Mouse (Mus musculus) right cerebral cortex, postnatal 10 days (tissue): Measurements from ENCODE around the gene Ccdc14.
A peak's percentile ranks its signal among the peaks of the same experiment; 100 is the strongest.
"Not testable (repeated sequence)": the region's sequence is repeated elsewhere in the genome, so short reads cannot be mapped to it uniquely, and the experiment has no call there.

Experiments
- DNase-seq, 2 experiments: peaks; one replicate each; pipeline ENCODE4 v3.0.0; 2021; ENCODE audit warnings: low spot score in 2 of 2

Gene Ccdc14

DNA sequence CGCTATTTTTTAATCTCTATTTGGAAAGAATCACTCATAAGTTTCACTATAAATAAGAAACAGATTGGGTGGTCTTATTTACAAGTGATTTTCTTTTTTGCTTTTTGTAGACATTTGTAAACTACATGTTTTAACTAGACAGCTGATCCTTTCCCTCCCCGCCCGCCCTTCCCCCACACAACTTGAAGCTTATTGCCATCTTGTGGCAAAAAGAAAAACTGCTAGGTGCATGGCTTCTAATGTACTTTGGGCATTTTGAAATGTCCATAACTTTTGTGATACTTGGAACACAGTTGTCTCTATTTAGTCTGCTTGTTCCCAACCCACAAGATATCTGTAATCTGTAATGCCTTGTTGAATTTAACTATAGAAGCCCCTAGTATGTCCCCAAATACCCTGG lies 21.1 kb downstream of the Ccdc14 start:
- DNase-seq, result no peak

DNA sequence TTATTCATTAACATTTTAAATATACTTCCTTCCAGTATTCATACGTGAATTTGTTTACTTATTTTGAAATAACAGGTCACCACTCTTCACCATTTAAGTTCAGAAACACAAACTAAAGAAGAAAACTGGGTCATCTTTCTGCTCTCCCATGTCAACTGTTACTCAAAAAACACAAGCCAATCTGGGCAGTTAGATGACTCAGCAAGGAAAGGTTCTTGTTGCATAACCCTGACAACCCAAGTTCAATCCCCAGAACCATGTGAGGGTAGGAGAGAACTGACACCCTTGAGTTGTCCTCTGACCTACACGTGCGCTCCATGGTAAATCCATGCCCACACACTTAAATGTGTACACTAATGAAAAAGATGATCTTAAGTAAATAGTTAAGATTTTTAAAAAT lies 34.7 kb downstream of the Ccdc14 start:
- DNase-seq, result no peak

DNA sequence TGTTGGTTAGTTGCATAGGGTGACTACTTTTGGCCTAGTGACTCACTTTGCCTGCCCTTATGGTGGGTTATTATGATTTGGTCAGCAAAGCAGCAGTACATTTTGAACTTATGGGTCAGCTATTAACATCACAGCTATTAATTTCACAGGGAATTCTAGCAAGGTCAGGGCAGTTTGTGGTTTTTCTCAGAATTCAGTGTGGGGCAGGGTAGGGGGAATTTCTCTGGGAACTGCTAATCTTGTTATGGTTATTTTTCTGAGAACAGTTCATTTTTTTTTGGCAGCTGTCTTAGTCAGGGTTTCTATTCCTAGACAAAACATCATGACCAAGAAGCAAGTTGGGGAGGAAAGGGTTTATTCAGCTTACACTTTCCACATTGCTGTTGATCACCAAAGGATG lies 38.2 kb downstream of the Ccdc14 start:
- not testable (repeated sequence) for DNase-seq

DNA sequence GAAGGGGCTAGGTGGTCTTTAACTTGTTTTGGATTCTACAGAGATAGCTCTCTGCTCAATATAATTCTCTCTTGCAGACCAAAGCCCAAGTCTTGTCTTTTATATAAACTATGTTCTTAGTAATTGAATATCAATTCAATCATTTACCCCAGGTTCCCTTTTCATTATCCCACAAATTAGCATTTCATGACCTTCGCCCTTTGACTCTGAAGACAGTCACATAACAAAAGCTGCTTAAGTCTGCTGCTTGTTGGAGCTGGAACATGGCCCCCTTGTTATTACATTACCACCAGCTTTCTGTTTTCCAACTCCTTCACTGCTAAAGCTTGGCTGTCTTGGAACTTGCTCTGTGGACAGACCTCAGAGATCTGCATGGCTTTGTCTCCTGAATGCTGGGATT lies 39.0 kb downstream of the Ccdc14 start:
- DNase-seq, result no peak

DNA sequence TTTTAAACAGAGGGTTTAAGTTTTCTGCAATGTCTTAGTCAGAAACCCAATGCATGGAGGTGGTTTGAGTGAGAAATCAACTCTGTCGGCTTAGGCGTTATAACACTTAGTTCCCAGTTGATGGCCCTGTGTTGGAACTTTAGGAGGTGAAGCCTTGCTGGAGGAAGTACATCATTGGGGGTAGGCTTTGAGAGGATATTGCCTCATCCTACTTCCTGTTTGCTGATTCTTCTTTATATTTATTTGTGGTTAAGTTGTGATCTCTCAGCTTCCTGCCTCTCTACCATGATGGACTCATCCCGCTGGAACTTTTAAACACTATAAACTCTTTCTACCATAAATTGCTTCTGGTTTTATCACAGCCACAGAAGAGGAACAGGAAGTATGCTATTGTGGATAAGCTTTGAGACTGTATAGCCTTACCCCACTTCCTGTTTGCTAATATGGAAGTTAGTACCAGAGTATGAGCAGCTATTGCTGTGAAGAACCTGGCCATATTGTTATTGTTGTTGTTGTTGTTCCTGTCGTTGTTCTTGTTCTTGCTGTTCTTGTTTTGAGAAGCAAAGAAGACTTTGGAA lies 48.3 kb downstream of the Ccdc14 start:
- no peak for DNase-seq

DNA sequence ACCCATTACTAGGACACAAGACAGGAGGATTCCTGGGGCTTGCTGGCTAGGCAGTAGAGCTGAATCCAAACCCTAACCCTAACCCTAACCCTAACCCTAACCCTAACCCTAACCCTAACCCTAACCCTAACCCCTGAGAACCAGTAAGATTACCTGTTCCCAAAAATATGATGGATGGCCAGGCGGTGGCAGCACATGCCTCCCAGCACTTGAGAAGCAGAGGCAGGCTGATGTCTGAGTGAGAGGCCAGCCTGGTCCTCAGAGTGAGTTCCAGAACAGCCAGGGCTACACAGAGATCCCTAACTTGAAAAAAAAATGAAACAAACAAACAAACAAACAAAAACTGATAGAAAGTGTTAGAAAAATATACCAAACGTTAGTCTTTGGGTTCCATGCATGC lies 52.5 kb downstream of the Ccdc14 start:
- DNase-seq, result no peak

DNA sequence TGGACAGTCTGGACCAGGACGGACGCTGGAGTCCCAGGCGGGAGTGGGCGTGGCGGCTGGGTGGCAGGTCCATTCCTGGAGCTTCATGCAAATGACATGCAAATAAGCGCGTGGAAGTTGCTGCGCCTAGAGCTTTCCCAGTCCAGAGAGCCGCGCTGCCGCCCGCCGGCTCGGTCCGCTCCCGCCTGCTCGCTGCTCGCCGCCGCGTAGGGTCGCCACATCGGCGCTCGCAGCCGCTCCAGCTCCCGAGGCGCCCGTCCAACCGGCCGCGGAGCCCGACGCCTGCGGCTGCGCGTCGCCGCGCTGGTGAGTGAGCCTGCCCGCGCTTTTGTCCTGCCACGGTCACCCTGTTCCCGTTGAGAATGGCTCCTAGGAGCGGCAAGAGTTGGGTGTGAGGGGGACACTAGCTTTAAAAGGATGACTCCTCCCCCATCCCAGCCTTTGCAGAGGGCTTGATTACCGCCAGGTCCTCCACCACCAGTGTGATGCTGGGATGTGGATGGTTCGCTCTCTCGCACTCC lies 54.7 kb downstream of the Ccdc14 start, which contains the start of gene Mylk:
Gene Mylk (plus strand): TSS at position 146 of the 521 bp plus-strand sequence.
- peak; percentile 76 to 79 for DNase-seq

DNA sequence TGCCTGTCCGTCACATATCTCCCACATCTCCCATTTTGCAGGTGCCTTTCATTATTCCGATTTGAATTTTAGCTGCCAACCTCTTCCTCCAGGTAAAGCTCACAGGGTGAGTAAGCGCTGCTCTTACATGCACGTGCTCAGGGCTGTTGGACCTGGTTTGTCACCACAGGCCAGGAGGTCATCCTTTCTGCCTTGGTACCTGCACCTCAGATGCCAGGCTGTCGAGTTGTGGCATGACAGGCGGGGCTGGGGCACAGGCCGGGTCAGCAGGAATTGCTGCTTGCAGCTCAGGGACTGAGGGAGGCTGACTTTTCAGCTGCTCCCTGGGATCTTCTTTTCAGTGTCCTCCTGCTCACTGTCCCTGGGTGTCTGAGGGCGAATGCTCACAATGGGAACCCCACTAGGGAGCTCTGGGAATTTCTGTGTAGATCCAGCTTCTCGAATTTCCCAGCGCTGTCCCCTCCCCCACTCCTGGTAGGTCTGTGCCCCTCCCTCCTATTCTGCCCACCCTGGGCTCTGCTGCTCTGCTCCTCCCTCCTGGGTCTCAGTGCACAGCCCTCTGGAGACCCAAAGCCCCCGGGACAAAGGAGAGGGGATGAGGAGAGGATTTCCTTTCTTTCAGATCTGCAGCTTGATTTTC lies 57.8 kb downstream of the Ccdc14 start:
- DNase-seq, result no peak

DNA sequence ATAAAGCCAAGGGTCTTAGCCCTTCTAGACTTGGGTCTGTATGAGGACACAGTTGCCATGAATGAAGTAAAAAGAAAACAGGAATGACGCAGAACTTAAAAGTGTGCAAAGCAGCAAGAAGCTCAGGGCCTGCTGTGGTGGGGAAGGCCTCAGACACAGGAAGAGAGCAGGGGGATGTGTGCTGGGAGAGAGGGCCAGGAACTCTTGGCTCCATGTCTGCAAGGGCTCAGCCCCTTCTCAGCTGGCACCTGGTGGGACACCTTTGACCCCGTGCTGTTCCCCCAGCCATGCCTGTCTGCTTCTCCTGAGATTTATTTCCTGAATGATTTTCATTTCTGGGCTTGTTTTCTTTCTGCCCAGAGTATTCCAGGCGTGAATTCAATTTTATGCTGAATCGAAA lies 59.1 kb downstream of the Ccdc14 start:
- DNase-seq, result no peak

DNA sequence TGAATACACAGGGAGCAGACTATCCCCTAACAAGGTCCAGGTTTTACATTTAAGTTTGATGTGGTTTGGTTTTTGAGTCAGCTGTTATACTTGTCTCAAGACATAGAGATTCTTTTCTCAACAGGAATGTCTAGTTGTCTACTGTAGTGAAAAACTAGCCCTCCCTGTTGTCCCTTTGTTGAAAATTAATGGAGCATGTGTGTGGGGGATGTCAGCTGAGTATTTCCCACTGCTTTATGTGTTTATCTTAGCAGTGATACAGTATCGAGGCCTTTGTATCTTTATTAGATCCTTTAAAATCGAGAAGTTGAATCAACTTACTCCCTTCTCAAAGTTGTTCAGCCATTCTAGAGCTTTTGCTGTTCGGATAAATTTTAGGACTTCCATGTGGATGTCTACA lies 61.6 kb downstream of the Ccdc14 start:
- no peak for DNase-seq

DNA sequence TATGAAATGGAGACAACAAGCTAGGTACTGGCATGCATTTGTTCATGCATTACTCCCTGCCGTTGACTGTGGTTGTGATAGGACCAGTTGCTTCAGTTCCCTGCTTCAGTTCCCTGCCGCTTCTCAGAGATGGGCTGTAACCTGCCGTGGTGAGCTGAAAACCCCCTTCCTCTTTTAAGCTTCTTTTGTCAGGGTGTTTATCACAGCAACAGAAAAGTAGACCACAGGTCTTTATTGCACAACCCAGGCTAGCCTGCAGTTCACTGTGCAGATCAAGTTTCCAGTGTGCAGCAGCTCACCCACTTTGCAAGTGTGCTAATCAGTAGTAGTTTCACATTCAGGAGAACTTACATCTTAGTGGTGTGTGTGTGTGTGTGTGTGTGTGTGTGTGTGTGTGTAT lies 62.6 kb downstream of the Ccdc14 start:
- DNase-seq, result no peak

DNA sequence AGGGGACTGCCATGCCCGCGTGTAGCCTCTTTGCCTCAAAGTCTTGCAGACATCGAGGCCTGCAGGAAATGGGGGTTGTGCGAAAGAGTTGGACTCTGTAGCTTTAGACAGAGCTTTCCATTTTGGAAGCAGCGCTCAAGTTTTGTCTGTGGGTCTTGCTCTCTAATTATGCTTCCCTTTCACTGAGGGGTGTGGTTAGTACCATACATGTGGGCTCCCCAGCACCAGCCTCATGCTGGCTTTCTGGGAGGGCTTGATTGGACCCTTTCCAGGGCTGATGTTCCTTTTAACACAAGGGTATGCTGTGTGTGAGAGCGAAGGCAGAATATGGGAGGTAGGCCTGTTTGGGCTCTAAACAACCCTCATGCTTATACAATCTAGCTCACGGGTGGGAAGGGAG lies 66.6 kb downstream of the Ccdc14 start:
- DNase-seq, result no peak

DNA sequence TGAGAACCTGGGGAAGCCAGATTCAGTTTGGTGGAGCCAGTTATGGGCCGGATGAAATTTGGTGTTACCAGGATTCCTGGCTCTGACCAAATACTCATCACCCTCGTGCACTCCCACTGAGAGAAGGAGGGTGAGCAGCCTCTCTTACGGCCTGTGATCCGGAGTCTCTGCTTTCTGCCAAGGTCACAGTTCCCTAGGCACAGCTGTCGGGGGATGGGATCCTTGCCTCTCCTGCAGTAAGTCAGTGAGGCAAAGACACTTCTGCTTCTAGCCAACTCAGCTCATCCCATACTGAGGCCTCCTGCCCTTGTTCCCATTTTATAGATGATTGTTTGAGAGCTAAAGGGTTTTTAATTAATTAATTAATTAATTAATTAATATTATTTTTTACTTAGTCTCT lies 67.8 kb downstream of the Ccdc14 start:
- no peak for DNase-seq

DNA sequence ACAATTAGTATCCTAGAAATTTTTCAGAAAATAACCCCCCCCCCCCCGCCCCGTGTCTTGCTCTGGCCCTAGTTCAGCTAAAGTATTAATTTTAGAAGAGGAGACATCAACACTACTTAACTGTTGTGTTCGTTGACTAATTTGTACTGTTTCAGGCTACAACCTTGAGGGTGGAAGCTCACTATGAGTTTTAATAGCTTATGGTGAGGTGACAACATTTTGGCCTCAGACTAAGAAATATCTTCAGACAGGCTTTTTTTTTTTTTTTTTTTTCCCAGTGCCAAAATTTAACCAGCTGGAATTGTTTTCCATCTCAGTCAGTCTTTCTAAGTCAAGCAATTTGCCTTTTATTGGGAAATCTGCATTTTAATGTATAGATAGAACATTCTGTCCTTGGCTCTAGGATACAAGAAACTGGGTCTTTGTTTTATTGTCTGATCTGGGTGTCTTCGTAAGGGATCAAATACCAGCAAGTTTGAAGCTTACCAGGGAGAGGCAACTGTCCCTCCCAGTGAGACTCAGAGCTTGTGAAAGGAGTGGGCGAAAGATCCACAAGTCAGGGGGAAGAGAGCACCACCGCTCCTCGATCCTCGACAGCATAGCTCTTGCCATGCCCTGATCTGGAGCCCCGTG lies 73.7 kb downstream of the Ccdc14 start:
- no peak for DNase-seq

DNA sequence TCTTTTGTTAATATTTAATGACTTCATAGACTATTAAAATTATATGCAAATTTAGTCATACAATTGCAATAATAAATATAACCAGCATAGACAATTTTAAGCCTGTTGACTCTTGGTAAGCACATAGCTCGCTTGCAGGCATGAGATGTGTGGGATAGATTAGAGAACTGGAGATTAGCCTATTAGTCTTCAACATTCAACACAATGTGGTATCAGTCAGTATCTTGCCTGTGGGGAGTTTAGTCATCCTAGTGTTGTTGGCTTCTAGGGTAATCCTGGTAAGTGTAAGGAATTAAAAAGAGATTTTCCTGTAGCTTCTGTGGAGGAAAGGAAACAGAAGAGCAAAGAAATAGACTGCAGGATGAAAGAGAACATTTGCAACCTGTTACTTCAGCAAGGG lies 75.2 kb downstream of the Ccdc14 start:
- no peak for DNase-seq

DNA sequence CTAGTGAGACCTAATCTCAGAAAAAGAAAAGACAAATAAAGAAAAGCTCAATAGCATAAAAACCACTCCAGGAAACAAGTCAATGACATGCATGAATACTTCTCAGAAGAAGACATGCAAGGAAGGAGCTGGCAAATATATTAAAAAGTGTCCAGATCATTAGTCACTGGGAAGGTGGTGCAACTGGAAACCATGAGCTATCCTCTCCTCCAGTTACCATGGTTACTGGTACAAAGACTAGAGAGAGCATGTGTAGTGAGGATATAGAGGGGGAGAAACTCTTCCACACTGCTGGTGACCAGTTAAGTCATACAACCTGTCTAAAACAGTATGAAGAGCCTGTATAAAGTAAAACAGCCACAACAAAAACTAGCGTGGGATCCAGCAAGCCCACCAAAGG lies 75.8 kb downstream of the Ccdc14 start:
- DNase-seq, result no peak

DNA sequence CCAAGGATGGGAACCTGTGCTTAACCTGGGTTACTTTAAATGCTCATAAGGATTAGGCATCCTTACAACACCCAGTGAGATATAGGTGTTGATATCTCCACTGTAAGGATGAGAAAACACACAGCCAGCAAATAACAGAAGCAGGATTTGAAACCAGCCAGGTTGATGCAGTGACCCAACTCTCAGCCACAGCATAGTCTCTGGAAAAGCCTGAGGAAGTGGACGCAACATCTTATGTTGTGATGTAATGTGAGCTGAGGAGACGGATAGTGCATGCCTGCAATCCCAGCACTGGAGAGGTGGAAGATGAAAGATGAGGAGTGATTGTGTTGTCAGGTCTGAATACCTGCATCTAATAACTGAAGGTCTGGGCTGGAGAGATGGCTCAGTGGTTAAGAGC lies 77.0 kb downstream of the Ccdc14 start:
- DNase-seq, result no peak

DNA sequence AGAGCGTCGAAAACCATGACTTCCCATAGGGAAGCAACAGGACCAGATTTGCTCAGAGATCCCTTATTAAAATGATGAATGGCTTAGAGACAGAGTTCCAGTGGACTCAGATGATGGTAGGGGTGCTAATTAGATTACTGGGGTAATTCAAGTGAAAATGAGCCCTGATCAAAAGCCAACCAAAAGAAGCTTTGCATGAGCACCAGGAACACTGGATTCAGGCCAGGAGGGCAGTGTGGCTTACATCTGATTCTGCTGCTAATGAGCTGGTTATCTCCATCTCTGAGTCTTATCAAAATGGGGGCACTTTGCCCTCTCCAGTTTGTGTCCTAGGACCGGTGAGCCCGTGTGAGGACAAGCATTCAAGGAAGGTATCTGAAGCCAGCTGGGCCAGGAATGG lies 78.0 kb downstream of the Ccdc14 start:
- DNase-seq, result no peak

DNA sequence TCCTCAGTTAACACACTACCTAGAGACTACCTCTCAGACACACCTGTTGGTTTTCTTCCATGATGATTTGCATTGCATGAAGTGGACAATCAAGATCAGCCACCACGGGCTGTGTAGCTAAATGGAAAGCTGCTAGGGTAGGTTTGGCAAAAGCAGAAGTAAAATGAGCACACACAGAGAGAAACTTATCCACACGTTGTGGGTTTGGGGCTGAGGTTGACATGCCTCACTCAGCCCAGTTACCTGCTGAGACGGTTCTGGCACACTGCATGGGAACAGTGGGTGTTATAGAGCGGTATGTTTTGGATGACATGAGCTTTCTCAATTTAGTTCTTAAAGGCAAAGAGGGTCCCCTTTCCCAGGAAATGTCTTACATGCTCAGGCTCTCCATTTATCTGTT lies 79.7 kb downstream of the Ccdc14 start:
- DNase-seq, result no peak

DNA sequence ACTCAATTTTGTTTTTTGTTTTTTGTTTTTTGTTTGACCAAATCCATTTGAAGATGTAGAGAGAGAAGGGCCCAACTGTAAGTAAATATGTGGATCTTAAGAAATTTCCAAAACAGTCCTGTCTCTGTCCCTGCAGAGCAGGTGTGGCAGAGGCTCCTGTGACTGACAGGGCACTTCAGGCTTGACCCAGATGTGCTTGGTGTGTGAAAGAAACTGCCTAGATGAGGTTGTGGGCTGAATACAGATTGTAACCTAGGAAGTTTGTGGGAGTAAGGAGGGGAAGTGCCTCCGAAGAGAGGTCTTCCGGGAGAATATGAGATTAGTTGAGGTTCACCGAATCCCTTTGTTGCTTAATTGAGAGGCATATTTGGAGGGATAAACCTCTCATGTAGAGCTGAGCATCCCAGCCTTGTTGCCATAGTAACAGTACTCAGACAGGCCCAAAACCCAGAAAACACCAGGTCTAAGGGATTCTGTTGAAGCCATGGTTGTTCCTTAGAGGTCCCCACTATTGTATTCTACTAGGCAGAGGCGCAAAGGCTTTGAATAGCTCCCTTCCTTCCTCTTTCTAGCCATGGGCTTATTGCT lies 82.1 kb downstream of the Ccdc14 start:
- no peak for DNase-seq
